Mouse (Mus musculus): Measurements from ENCODE around the gene Lamtor2.

- TF ChIP-seq CTCF (IDR thresholded peaks at IDR 0.05; ENCODE audit: extremely low read depth, insufficient read depth, insufficient read length, insufficient replicate concordance): no peak
- no peak for TF ChIP-seq POLR2A (IDR thresholded peaks at IDR 0.05; ENCODE audit: low read depth, low read length)
Observed at GRCm38 (mm10) chr3:88503881-88504746, 48.8 kb downstream of the Lamtor2 start.

Data from spleen, adult 2 months (tissue).